Mouse (Mus musculus): Measurements from ENCODE around the gene Cox8a.

DNA sequence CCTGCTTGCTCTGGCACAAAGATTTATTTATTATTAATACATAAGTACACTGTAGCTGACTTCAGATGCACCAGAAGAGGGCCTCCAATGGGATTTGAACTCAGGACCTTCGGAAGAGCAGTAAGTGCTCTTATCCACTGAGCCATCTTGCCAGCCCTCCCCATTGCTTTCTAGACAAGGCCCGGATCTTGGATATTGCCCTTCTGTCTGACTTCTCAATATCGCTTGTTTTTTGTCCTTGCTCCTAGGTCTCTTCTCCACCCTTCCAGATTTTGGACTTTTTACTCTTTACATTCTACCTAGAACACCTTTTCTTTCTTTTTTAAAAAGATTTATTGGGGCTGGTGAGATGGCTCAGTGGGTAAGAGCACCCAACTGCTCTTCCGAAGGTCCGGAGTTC, 1.3 kb upstream of the Cox8a start:
- TF ChIP-seq POLR2A (IDR thresholded peaks at IDR 0.05; ENCODE audit: control insufficient read depth, low read depth, low read length) (no peak), CTCF (IDR thresholded peaks at IDR 0.05; ENCODE audit: control insufficient read depth, insufficient read depth, insufficient replicate concordance, low read depth, low read length) (no peak)
